Mouse (Mus musculus) heart, embryonic 16.5 days (tissue): ENCODE measurements around the gene Tctn1. TPM values are rescaled to one million over a fixed set of nuclear protein-coding genes. Genes with fewer than 3 reads are reported as not detected.

Experiments
- ATAC-seq: fragments of 200-750 bp; cut with Nextera tagmentation; replicated peaks from 2 replicates; pipeline ENCODE4 v1.8.0; 2017; ENCODE audit warnings: moderate number of reproducible peaks; ENCODE audit not compliant: insufficient read depth, low FRiP score; ENCODE audit errors: extremely low read depth
- H3K27ac ChIP-seq: fragments of 300-500 bp; sonication (generic); 2 replicates; pipeline ENCODE4 v1.5.1; 2014; ENCODE audit warnings: mild to moderate bottlenecking, low read length, control low read depth, moderate library complexity
- H3K27me3 ChIP-seq: fragments of 300-500 bp; sonication (generic); 2 replicates; pipeline ENCODE4 v1.6.1; 2014; ENCODE audit warnings: low read length, mixed read lengths; ENCODE audit not compliant: control insufficient read depth, insufficient read depth
- H3K36me3 ChIP-seq: fragments of 300-500 bp; sonication (generic); 2 replicates; pipeline ENCODE4 v1.6.1; 2014; ENCODE audit not compliant: control insufficient read depth, insufficient read depth
- H3K4me1 ChIP-seq: fragments of 300-500 bp; sonication (generic); 2 replicates; pipeline ENCODE4 v1.6.1; 2014; ENCODE audit warnings: low read length, mixed read lengths; ENCODE audit not compliant: control insufficient read depth, insufficient read depth
- H3K4me2 ChIP-seq: fragments of 300-500 bp; sonication (generic); 2 replicates; pipeline ENCODE4 v1.6.1; 2014; ENCODE audit warnings: low read depth, mild to moderate bottlenecking, control low read depth, low read length
- H3K4me3 ChIP-seq: fragments of 300-500 bp; sonication (generic); 2 replicates; pipeline ENCODE4 v1.5.1; 2014; ENCODE audit warnings: mild to moderate bottlenecking, control low read depth, low read length
- H3K9ac ChIP-seq: fragments of 300-500 bp; sonication (generic); 2 replicates; pipeline ENCODE4 v1.6.1; 2014; ENCODE audit warnings: low read length, control low read depth
- H3K9me3 ChIP-seq: fragments of 300-500 bp; sonication (generic); replicated peaks from 2 replicates; pipeline ENCODE4 v1.6.1; 2016; ENCODE audit warnings: low read length; ENCODE audit not compliant: control insufficient read depth
- WGBS: fragments of 180-500 bp; shearing (Covaris S2); extraction: QIAGEN DNeasy Blood & Tissue Kit; methylation state at CpG from one replicate; pipeline ENCODE4 v1.1.7; 2014; 5-methylcytosine and 5-hydroxymethylcytosine counted together
- polyA plus RNA-seq: library from polyadenylated mRNA; unstranded; fragments of >200 nt; fragmentation: Nextera tagmentation; extraction: Ambion mirVana; gene quantifications from 2 replicates; pipeline ENCODE4 v1.2.1, GENCODE M21; 2015

Gene Tctn1
- polyA plus RNA-seq, 1 experiment from 2014 or later = 2.9 TPM

- WGBS = 86% methylated on average over 17 of the region's 17 CpGs
- no peak for ATAC-seq
These were observed 20.3 kb downstream of the Tctn1 start for GRCm38 (mm10) chr5:122243781-122244523.

GRCm38 (mm10) chr5:122242521-122243123, 21.6 kb downstream of the Tctn1 start:
- Histone ChIP-seq H3K4me3 (no peak overlapping the region), H3K9me3 (no peaks in the 10 kb centered on the region), H3K27ac (no peak overlapping the region), H3K36me3 (peaks cover 3% of the 10 kb centered on the region; the same call in 1 of the 2 replicates), H3K4me1 (peaks cover 4% of the 10 kb centered on the region; the same call in 1 of the 2 replicates), H3K9ac (no peak overlapping the region), H3K27me3 (no peaks in the 10 kb centered on the region), H3K4me2 (no peak overlapping the region)
- WGBS = 88% methylated on average over 6 of the region's 6 CpGs
- no peak for ATAC-seq

More at GRCm38 (mm10) chr5:122243781-122244523, 20.3 kb downstream of the Tctn1 start:
- peaks cover 7% of the 10 kb centered on the region; the same call in 1 of the 2 replicates for H3K4me1 ChIP-seq
- H3K9ac ChIP-seq = no peak overlapping the region
- no peak overlapping the region for H3K27ac ChIP-seq
- no peak overlapping the region for H3K4me3 ChIP-seq
- H3K4me2 ChIP-seq = no peak overlapping the region
- peaks cover 3% of the 10 kb centered on the region for H3K36me3 ChIP-seq
- no peaks in the 10 kb centered on the region for H3K27me3 ChIP-seq
- H3K9me3 ChIP-seq = no peaks in the 10 kb centered on the region

DNA sequence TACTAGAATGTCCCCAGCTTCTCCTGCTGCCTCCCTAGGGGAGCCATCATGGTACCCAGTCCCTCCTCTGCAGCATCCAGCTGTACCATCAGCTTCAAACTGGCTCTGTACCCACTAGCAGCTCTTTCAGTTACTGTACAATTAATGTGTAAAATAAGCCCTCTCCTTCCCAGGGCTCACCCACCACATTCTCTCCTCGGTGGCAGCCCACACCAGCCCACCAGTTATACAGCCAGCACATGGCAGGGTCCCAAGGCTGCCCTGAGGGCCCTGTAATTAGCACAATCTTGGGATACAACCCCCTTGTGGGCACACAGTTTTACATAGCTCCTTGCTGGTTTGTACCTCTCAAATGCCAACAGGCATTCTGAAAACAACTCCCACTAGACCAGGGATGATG, 23.3 kb downstream of the Tctn1 start:
- WGBS = 76% methylated on average over 1 of the region's 1 CpGs
- no peaks in the 10 kb centered on the region for H3K9me3 ChIP-seq
- H3K4me3 ChIP-seq = no peak overlapping the region
- no peak overlapping the region for H3K27ac ChIP-seq
- H3K27me3 ChIP-seq = no peaks in the 10 kb centered on the region
- H3K36me3 ChIP-seq = peaks cover 3% of the 10 kb centered on the region; the same call in 1 of the 2 replicates
- no peak overlapping the region for H3K9ac ChIP-seq
- no peak for ATAC-seq
- H3K4me2 ChIP-seq = no peak overlapping the region
- H3K4me1 ChIP-seq = no peaks in the 10 kb centered on the region

- Histone ChIP-seq H3K27me3 (no peaks in the 10 kb centered on the region), H3K9ac (no peak overlapping the region), H3K4me3 (no peak overlapping the region), H3K9me3 (no peaks in the 10 kb centered on the region), H3K27ac (no peak overlapping the region), H3K4me1 (no peaks in the 10 kb centered on the region), H3K36me3 (peaks cover 3% of the 10 kb centered on the region; the same call in 1 of the 2 replicates), H3K4me2 (no peak overlapping the region)
- WGBS = 86% methylated on average over 11 of the region's 11 CpGs
- no peak for ATAC-seq
These were observed 23.7 kb downstream of the Tctn1 start for GRCm38 (mm10) chr5:122240521-122240920.

GRCm38 (mm10) chr5:122239618-122240017, 24.6 kb downstream of the Tctn1 start:
- H3K4me1 ChIP-seq = no peaks in the 10 kb centered on the region
- H3K4me3 ChIP-seq = no peak overlapping the region
- 47% methylated on average over 7 of the region's 7 CpGs for WGBS
- H3K27me3 ChIP-seq = no peaks in the 10 kb centered on the region
- H3K27ac ChIP-seq = no peak overlapping the region
- H3K9me3 ChIP-seq = no peaks in the 10 kb centered on the region
- no peak for ATAC-seq
- no peak overlapping the region for H3K9ac ChIP-seq
- H3K4me2 ChIP-seq = no peak overlapping the region
- peaks cover 3% of the 10 kb centered on the region; the same call in 1 of the 2 replicates for H3K36me3 ChIP-seq

GRCm38 (mm10) chr5:122237200-122237599, 27.1 kb downstream of the Tctn1 start:
- Histone ChIP-seq H3K27ac (no peak overlapping the region), H3K4me1 (0 out of 2 replicates have a peak, but pooled peaks cover 3% of the 10 kb centered on the region), H3K27me3 (no peaks in the 10 kb centered on the region), H3K9ac (no peak overlapping the region), H3K36me3 (peaks cover 3% of the 10 kb centered on the region; the same call in 1 of the 2 replicates), H3K4me3 (no peak overlapping the region), H3K9me3 (no peaks in the 10 kb centered on the region), H3K4me2 (no peak overlapping the region)
- no peak for ATAC-seq
- 76% methylated on average over 5 of the region's 5 CpGs for WGBS

DNA sequence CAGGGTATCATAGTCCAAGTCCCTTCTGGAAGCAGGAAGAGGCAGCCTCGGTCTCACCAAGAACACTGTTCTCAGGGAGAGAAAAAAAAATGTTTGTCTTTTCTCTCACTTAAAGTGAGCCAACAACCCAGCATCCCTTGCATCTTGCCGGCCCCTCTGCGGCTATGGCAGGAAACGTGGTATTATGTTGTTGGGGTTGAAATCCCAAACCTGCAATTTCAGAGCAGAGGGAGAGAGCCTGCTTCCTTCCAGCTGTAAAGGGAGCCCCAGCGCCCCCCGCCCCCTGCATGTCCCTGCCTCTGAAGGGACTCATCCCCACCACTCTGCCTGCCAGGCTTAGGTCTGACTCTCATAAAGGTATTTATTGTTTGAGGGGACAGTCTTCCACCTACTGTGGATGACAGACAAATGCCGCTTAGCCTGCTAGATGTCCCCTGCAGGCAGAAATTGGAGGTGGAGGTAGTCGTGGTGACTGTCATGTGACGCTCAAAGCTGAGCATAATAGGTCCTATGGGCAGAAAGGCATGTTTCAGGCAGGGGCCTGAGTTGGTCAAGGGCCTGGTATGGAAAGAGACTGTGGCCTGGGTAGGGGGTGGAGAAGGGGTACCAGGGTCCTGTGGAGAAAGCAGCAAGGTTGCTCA, 28.9 kb downstream of the Tctn1 start:
- Histone ChIP-seq H3K4me1 (0 out of 2 replicates have a peak, but pooled peaks cover 3% of the 10 kb centered on the region), H3K4me3 (no peak overlapping the region), H3K36me3 (no peaks in the 10 kb centered on the region), H3K27ac (peak overlapping the region; percentile 17; the same call in 1 of the 2 replicates), H3K27me3 (no peaks in the 10 kb centered on the region), H3K9me3 (no peaks in the 10 kb centered on the region), H3K4me2 (no peak overlapping the region), H3K9ac (no peak overlapping the region)
- peak; percentile 11; the same call in 1 of the 2 replicates for ATAC-seq
- 60% methylated on average over 9 of the region's 9 CpGs for WGBS

GRCm38 (mm10) chr5:122234319-122235195, 29.7 kb downstream of the Tctn1 start:
- Histone ChIP-seq H3K9me3 (no peaks in the 10 kb centered on the region), H3K36me3 (no peaks in the 10 kb centered on the region), H3K27ac (peak overlapping the region; percentile 17; the same call in 1 of the 2 replicates), H3K4me3 (no peak overlapping the region), H3K27me3 (no peaks in the 10 kb centered on the region), H3K9ac (no peak overlapping the region), H3K4me1 (0 out of 2 replicates have a peak, but pooled peaks cover 3% of the 10 kb centered on the region), H3K4me2 (no peak overlapping the region)
- WGBS = 69% methylated on average over 9 of the region's 9 CpGs
- ATAC-seq = no peak
